8 mouse cellular contexts compared by ENCODE assay signal in genomic region chr14:55101592-55101991, GRCm38 (mm10). TPM values are rescaled to one million over a fixed set of nuclear protein-coding genes. Genes with fewer than 3 reads are reported as not detected.
DNase-seq lines count a peak whose midpoint lies in the region; ATAC-seq and TF ChIP-seq lines count a peak whose summit lies in the region.

No protein-coding gene starts in this region.

- H3K9ac ChIP-seq in forebrain, embryonic 12.5 days = no peak overlapping the region
- H3K9ac ChIP-seq in limb, embryonic 11.5 days (ENCODE audit: low read length) = no peak overlapping the region

- H3K27ac ChIP-seq in forebrain, embryonic 10.5 days = no peak overlapping the region
- no peak overlapping the region for H3K27ac ChIP-seq in forebrain, embryonic 12.5 days
- H3K27ac ChIP-seq in limb, embryonic 11.5 days (replicated peaks; ENCODE audit: low read depth, low read length) = no peak overlapping the region
- H3K27ac ChIP-seq in limb, embryonic 10.5 days = no peak overlapping the region
- no peak overlapping the region for H3K27ac ChIP-seq in embryonic facial prominence, embryonic 10.5 days (replicated peaks)

- peaks cover 33% of the 10 kb centered on the region for H3K4me1 ChIP-seq in forebrain, embryonic 10.5 days
- peaks cover 31% of the 10 kb centered on the region for H3K4me1 ChIP-seq in forebrain, embryonic 12.5 days
- peaks cover 11% of the 10 kb centered on the region for H3K4me1 ChIP-seq in limb, embryonic 11.5 days (ENCODE audit: control insufficient read depth, insufficient read depth, low read length)
- H3K4me1 ChIP-seq in limb, embryonic 10.5 days = peaks cover 31% of the 10 kb centered on the region
- peaks cover 35% of the 10 kb centered on the region for H3K4me1 ChIP-seq in embryonic facial prominence, embryonic 10.5 days

- WGBS in forebrain, embryonic 10.5 days = 58% methylated on average over 4 of the region's 4 CpGs
- WGBS in forebrain, embryonic 12.5 days = 46% methylated on average over 4 of the region's 4 CpGs
- 53% methylated on average over 4 of the region's 4 CpGs for whole genome bisulfite sequencing in limb, embryonic 11.5 days
- WGBS in limb, embryonic 10.5 days = 55% methylated on average over 4 of the region's 4 CpGs
- WGBS in embryonic facial prominence, embryonic 10.5 days = 53% methylated on average over 4 of the region's 4 CpGs

- H3K4me2 ChIP-seq in forebrain, embryonic 12.5 days = no peak overlapping the region
- H3K4me2 ChIP-seq in limb, embryonic 11.5 days (ENCODE audit: low read depth, severe bottlenecking) = no peak overlapping the region

- H3K4me3 ChIP-seq in forebrain, embryonic 10.5 days = no peak overlapping the region
- no peak overlapping the region for H3K4me3 ChIP-seq in forebrain, embryonic 12.5 days (replicated peaks)
- H3K4me3 ChIP-seq in limb, embryonic 11.5 days (ENCODE audit: low read depth, low read length) = no peak overlapping the region
- no peak overlapping the region for H3K4me3 ChIP-seq in limb, embryonic 10.5 days
- H3K4me3 ChIP-seq in embryonic facial prominence, embryonic 10.5 days = no peak overlapping the region

- no peaks in the 10 kb centered on the region for H3K9me3 ChIP-seq in forebrain, embryonic 10.5 days
- H3K9me3 ChIP-seq in forebrain, embryonic 12.5 days = no peaks in the 10 kb centered on the region
- H3K9me3 ChIP-seq in limb, embryonic 11.5 days (ENCODE audit: control insufficient read depth, low read length) = no peaks in the 10 kb centered on the region
- no peaks in the 10 kb centered on the region for H3K9me3 ChIP-seq in limb, embryonic 10.5 days (replicated peaks)
- H3K9me3 ChIP-seq in embryonic facial prominence, embryonic 10.5 days = no peaks in the 10 kb centered on the region

- POLR2A ChIA-PET in Patski (lab: Charles Lee) = no interaction called here

- CTCF ChIA-PET in Patski (lab: Charles Lee) = interaction anchor here (0.7 to 1.4 kb wide), 2 partner anchors 8 to 76 kb away, joined by 4 to 6 read pairs; no protein-coding TSS in a partner anchor

- H3K27me3 ChIP-seq in forebrain, embryonic 10.5 days (ENCODE audit: poor library complexity, severe bottlenecking) = 0 out of 2 replicates have a peak, but pooled peaks cover 3% of the 10 kb centered on the region
- no peaks in the 10 kb centered on the region for H3K27me3 ChIP-seq in forebrain, embryonic 12.5 days
- H3K27me3 ChIP-seq in limb, embryonic 11.5 days (ENCODE audit: control insufficient read depth, insufficient read depth, low read length) = no peaks in the 10 kb centered on the region
- no peaks in the 10 kb centered on the region for H3K27me3 ChIP-seq in limb, embryonic 10.5 days (ENCODE audit: low read depth, poor library complexity, severe bottlenecking)
- H3K27me3 ChIP-seq in Patski = no peaks in the 10 kb centered on the region
- H3K27me3 ChIP-seq in embryonic facial prominence, embryonic 10.5 days (replicated peaks; ENCODE audit: low read depth, poor library complexity, severe bottlenecking) = no peaks in the 10 kb centered on the region; the same call in 1 of the 2 replicates

- TF ChIP-seq CTCF in Patski (IDR thresholded peaks at IDR 0.05) = no peak

- ATAC-seq in forebrain, embryonic 12.5 days (ENCODE audit: low FRiP score) = no peak
- no peak for ATAC-seq in limb, embryonic 11.5 days (ENCODE audit: insufficient number of reproducible peaks, low FRiP score, low TSS enrichment, low read depth)
- peak; percentile 29 for ATAC-seq in Patski

- H3K36me3 ChIP-seq in forebrain, embryonic 10.5 days (replicated peaks) = peaks cover 34% of the 10 kb centered on the region
- H3K36me3 ChIP-seq in forebrain, embryonic 12.5 days (replicated peaks) = peaks cover 19% of the 10 kb centered on the region; the same call in 1 of the 2 replicates
- peaks cover 5% of the 10 kb centered on the region for H3K36me3 ChIP-seq in limb, embryonic 11.5 days (ENCODE audit: control insufficient read depth, insufficient read depth, low read length)
- H3K36me3 ChIP-seq in limb, embryonic 10.5 days = peaks cover 28% of the 10 kb centered on the region
- H3K36me3 ChIP-seq in embryonic facial prominence, embryonic 10.5 days (replicated peaks) = peaks cover 49% of the 10 kb centered on the region

- in situ Hi-C loops in Patski (cut with MboI; ENCODE audit: low pct_unique_long_range_greater_than_20kb) = no loop called here

- peak; percentile 60 for DNase-seq in forebrain, embryonic 10.5 days (ENCODE audit: extremely low spot score, low spot score)
- peak; percentile 66 for DNase-seq in limb, embryonic 11.5 days (ENCODE audit: low spot score)
- DNase-seq in limb, embryonic 10.5 days (ENCODE audit: low spot score) = no peak
- no peak for DNase-seq in Patski (ENCODE audit: low read depth, low spot score)
- DNase-seq in embryonic facial prominence, embryonic 10.5 days (ENCODE audit: low spot score) = peak; percentile 60
- DNase-seq in lung, postnatal 10 days = peak; percentile 77
- DNase-seq in Muller cell, postnatal 12 days (ENCODE audit: inconsistent ontology term) = no peak

RNA-seq across cellular contexts. Expression of gene Ap1g2, which starts 4.8 kb away (rescaled TPM):
- polyA plus RNA-seq in forebrain, embryonic 10.5 days (2016; fragmentation: Nextera tagmentation; extraction: Ambion mirVana) = 16.4 and 18.5 TPM in 2 replicates
- 10.2 and 11.4 TPM in 2 replicates for polyA plus RNA-seq in forebrain, embryonic 12.5 days (2016; fragmentation: Nextera tagmentation; extraction: Ambion mirVana)
- 9.9 and 10.6 TPM in 2 replicates for polyA plus RNA-seq in limb, embryonic 11.5 days (2014; fragmentation: Nextera tagmentation; extraction: Ambion mirVana)
- polyA plus RNA-seq in limb, embryonic 10.5 days (2016; fragmentation: Nextera tagmentation; extraction: Ambion mirVana) = 10.6 and 12.5 TPM in 2 replicates
- polyA plus RNA-seq in Patski (2021) = 25.9 TPM
- polyA plus RNA-seq in embryonic facial prominence, embryonic 10.5 days (2016; fragmentation: Nextera tagmentation; extraction: Ambion mirVana) = 14.5 and 15.8 TPM in 2 replicates

RNA-seq across cellular contexts. Expression of gene Thtpa, which starts 7.0 kb away (rescaled TPM):
- 30.5 and 31.4 TPM in 2 replicates for polyA plus RNA-seq in forebrain, embryonic 10.5 days (2016; fragmentation: Nextera tagmentation; extraction: Ambion mirVana)
- 32.0 and 33.0 TPM in 2 replicates for polyA plus RNA-seq in forebrain, embryonic 12.5 days (2016; fragmentation: Nextera tagmentation; extraction: Ambion mirVana)
- 22.3 and 23.1 TPM in 2 replicates for polyA plus RNA-seq in limb, embryonic 11.5 days (2014; fragmentation: Nextera tagmentation; extraction: Ambion mirVana)
- polyA plus RNA-seq in limb, embryonic 10.5 days (2016; fragmentation: Nextera tagmentation; extraction: Ambion mirVana) = 22.0 and 25.6 TPM in 2 replicates
- 31.8 TPM for polyA plus RNA-seq in Patski (2021)
- 22.4 and 22.8 TPM in 2 replicates for polyA plus RNA-seq in embryonic facial prominence, embryonic 10.5 days (2016; fragmentation: Nextera tagmentation; extraction: Ambion mirVana)

RNA-seq across cellular contexts. Expression of gene Zfhx2, which starts 9.5 kb away (rescaled TPM):
- polyA plus RNA-seq in forebrain, embryonic 10.5 days (2016; fragmentation: Nextera tagmentation; extraction: Ambion mirVana) = 8.1 and 9.2 TPM in 2 replicates
- polyA plus RNA-seq in forebrain, embryonic 12.5 days (2016; fragmentation: Nextera tagmentation; extraction: Ambion mirVana) = 26.3 and 28.1 TPM in 2 replicates
- polyA plus RNA-seq in limb, embryonic 11.5 days (2014; fragmentation: Nextera tagmentation; extraction: Ambion mirVana) = 4.8 and 5.5 TPM in 2 replicates
- 4.1 and 5.6 TPM in 2 replicates for polyA plus RNA-seq in limb, embryonic 10.5 days (2016; fragmentation: Nextera tagmentation; extraction: Ambion mirVana)
- polyA plus RNA-seq in Patski (2021) = 6.1 TPM
- polyA plus RNA-seq in embryonic facial prominence, embryonic 10.5 days (2016; fragmentation: Nextera tagmentation; extraction: Ambion mirVana) = 6.1 and 6.8 TPM in 2 replicates

RNA-seq across cellular contexts. Expression of gene Jph4, which starts 15.1 kb away (rescaled TPM):
- polyA plus RNA-seq in forebrain, embryonic 10.5 days (2016; fragmentation: Nextera tagmentation; extraction: Ambion mirVana) = 0.31 and 0.56 TPM in 2 replicates
- 9.0 and 9.4 TPM in 2 replicates for polyA plus RNA-seq in forebrain, embryonic 12.5 days (2016; fragmentation: Nextera tagmentation; extraction: Ambion mirVana)
- polyA plus RNA-seq in limb, embryonic 11.5 days (2014; fragmentation: Nextera tagmentation; extraction: Ambion mirVana) = 0.17 and 0.18 TPM in 2 replicates
- 0.03 and 0.08 TPM in 2 replicates for polyA plus RNA-seq in limb, embryonic 10.5 days (2016; fragmentation: Nextera tagmentation; extraction: Ambion mirVana)
- 0.92 TPM for polyA plus RNA-seq in Patski (2021)
- 0.45 and 0.81 TPM in 2 replicates for polyA plus RNA-seq in embryonic facial prominence, embryonic 10.5 days (2016; fragmentation: Nextera tagmentation; extraction: Ambion mirVana)

Comparison
In these comparisons a context has a peak if more than half of its experiments do, and no peak if none do; other contexts are left out.
1. DNase-seq: peak in forebrain, embryonic 10.5 days (single experiment), limb, embryonic 11.5 days (single experiment), embryonic facial prominence, embryonic 10.5 days (single experiment) and lung, postnatal 10 days (single experiment); none in limb, embryonic 10.5 days (single experiment), Patski (single experiment) and Muller cell, postnatal 12 days (single experiment).